ENCODE assay signal across 9 mouse cellular contexts in genomic region chr17:14220606-14221202, GRCm38 (mm10). TPM values are rescaled to one million over a fixed set of nuclear protein-coding genes. Genes with fewer than 3 reads are reported as not detected.
A peak's percentile ranks its signal among the peaks of the same experiment; 100 is the strongest.
DNase-seq lines count a peak whose midpoint lies in the region; ATAC-seq and TF ChIP-seq lines count a peak whose summit lies in the region.
"Had no signal": no experiment of that assay in that cellular context is flagged by ENCODE, and none has a peak within 500 bp of the region (broad histone marks: within the 10 kb centered on the region; RNA-seq: fewer than 3 reads in every experiment).

No protein-coding gene starts in this region.

- peak; percentile 69 for DNase-seq in midbrain, embryonic 10.5 days (ENCODE audit: low spot score)
- DNase-seq in Patski (ENCODE audit: low read depth, low spot score), result no peak
- peak; percentile 81 to 90 for DNase-seq in cerebellum, postnatal 14 days
- peak; percentile 34 to 72 for DNase-seq in left cerebral cortex, postnatal 10 days (ENCODE audit: extremely low spot score in 1 of 2, low spot score in 2 of 2)
- DNase-seq in midbrain, postnatal 0 days (ENCODE audit: low spot score), result peak; percentile 77

- no peak overlapping the region for H3K9ac ChIP-seq in midbrain, embryonic 16.5 days (ENCODE audit: low read depth, low read length)
- H3K9ac ChIP-seq in midbrain, postnatal 0 days (replicated peaks; ENCODE audit: low read length, poor library complexity, severe bottlenecking), result no peak overlapping the region

- no peak overlapping the region for H3K4me3 ChIP-seq in midbrain, embryonic 10.5 days
- H3K4me3 ChIP-seq in midbrain, embryonic 16.5 days (ENCODE audit: low read depth, low read length), result no peak overlapping the region
- H3K4me3 ChIP-seq in midbrain, postnatal 0 days (ENCODE audit: low read depth, low read length), result no peak overlapping the region

- peak; percentile 79 for TF ChIP-seq CTCF in Patski (IDR thresholded peaks at IDR 0.05)
- TF ChIP-seq CTCF in midbrain, postnatal 0 days (IDR thresholded peaks at IDR 0.05), result peak; percentile 89

- POLR2A ChIA-PET in Patski (lab: Charles Lee), result no interaction called here

- H3K36me3 ChIP-seq in midbrain, embryonic 10.5 days, result no peaks in the 10 kb centered on the region
- no peaks in the 10 kb centered on the region for H3K36me3 ChIP-seq in midbrain, embryonic 16.5 days (ENCODE audit: control insufficient read depth, insufficient read depth, low read length)
- no peaks in the 10 kb centered on the region for H3K36me3 ChIP-seq in midbrain, postnatal 0 days (ENCODE audit: insufficient read depth, low read length)

- 63% methylated on average over 7 of the region's 7 CpGs for WGBS in midbrain, embryonic 10.5 days
- 65% methylated on average over 7 of the region's 7 CpGs for WGBS in midbrain, embryonic 16.5 days
- 68% methylated on average over 7 of the region's 7 CpGs for WGBS in midbrain, postnatal 0 days

- H3K9me3 ChIP-seq in midbrain, embryonic 10.5 days (replicated peaks), result no peaks in the 10 kb centered on the region
- no peaks in the 10 kb centered on the region for H3K9me3 ChIP-seq in midbrain, embryonic 16.5 days (replicated peaks; ENCODE audit: control insufficient read depth, low read length, poor library complexity, severe bottlenecking)
- H3K9me3 ChIP-seq in midbrain, postnatal 0 days (ENCODE audit: low read length), result no peaks in the 10 kb centered on the region

- intact Hi-C loops in left cerebral cortex, postnatal 10 days (cut with DNase I), result no loop called here

- H3K4me1 ChIP-seq in midbrain, embryonic 10.5 days, result peaks cover 22% of the 10 kb centered on the region
- no peaks in the 10 kb centered on the region for H3K4me1 ChIP-seq in midbrain, embryonic 16.5 days (ENCODE audit: control insufficient read depth, insufficient read depth, low read length)
- H3K4me1 ChIP-seq in midbrain, postnatal 0 days (ENCODE audit: insufficient read depth, low read length), result no peaks in the 10 kb centered on the region

- CTCF ChIA-PET in Patski (lab: Charles Lee), result interaction anchor here (0.7 to 7.6 kb wide), 13 partner anchors 9 to 618 kb away, joined by 3 to 44 read pairs (median 5); partner anchors contain the start of gene Dact2

- H3K4me2 ChIP-seq in midbrain, embryonic 16.5 days (ENCODE audit: low read length), result no peak overlapping the region
- no peak overlapping the region for H3K4me2 ChIP-seq in midbrain, postnatal 0 days (ENCODE audit: low read depth, low read length, poor library complexity, severe bottlenecking)

- no peaks in the 10 kb centered on the region for H3K27me3 ChIP-seq in midbrain, embryonic 10.5 days (ENCODE audit: low read depth, poor library complexity, severe bottlenecking)
- H3K27me3 ChIP-seq in midbrain, embryonic 16.5 days (ENCODE audit: control insufficient read depth, insufficient read depth, low read depth, low read length), result no peaks in the 10 kb centered on the region
- H3K27me3 ChIP-seq in Patski, result peaks cover 7% of the 10 kb centered on the region
- no peaks in the 10 kb centered on the region for H3K27me3 ChIP-seq in midbrain, postnatal 0 days (ENCODE audit: insufficient read depth, low read length)

- no peak for ATAC-seq in midbrain, embryonic 16.5 days
- ATAC-seq in Patski, result no peak
- ATAC-seq in hematopoietic stem cell, adult 5-6 weeks (replicated peaks in 1 of 2; ENCODE audit: insufficient read depth in 1 of 2, low FRiP score in 2 of 2, low TSS enrichment in 1 of 2, low read depth in 1 of 2, poor library complexity in 2 of 2, severe bottlenecking in 2 of 2), result peak; percentile 53 to 60; a peak in 1 of 4 replicates
- ATAC-seq in midbrain, postnatal 0 days (ENCODE audit: low FRiP score), result no peak
- ATAC-seq in erythroblast, adult 5-6 weeks (replicated peaks; ENCODE audit: low FRiP score, poor library complexity, severe bottlenecking), result no peak

- in situ Hi-C loops in Patski (cut with MboI; ENCODE audit: low pct_unique_long_range_greater_than_20kb), result no loop called here

- H3K27ac ChIP-seq in midbrain, embryonic 10.5 days (replicated peaks), result no peak overlapping the region
- H3K27ac ChIP-seq in midbrain, embryonic 16.5 days (ENCODE audit: low read length), result no peak overlapping the region
- H3K27ac ChIP-seq in midbrain, postnatal 0 days (ENCODE audit: low read depth, low read length), result no peak overlapping the region
- H3K27ac ChIP-seq: macrophage had no signal

RNA-seq across cellular contexts. Expression of gene Dact2, which starts 16.6 kb away (rescaled TPM):
- polyA plus RNA-seq in midbrain, embryonic 10.5 days (2016; fragmentation: Nextera tagmentation; extraction: Ambion mirVana), result 0.42 and 0.48 TPM in 2 replicates
- 2.0 and 2.1 TPM in 2 replicates for polyA plus RNA-seq in midbrain, embryonic 16.5 days (2015; fragmentation: Nextera tagmentation; extraction: Ambion mirVana)
- polyA plus RNA-seq in Patski (2021), result 22.1 TPM
- total RNA-seq in hematopoietic stem cell, adult 5-6 weeks (2017), result not detected in 2 replicates
- total RNA-seq in left cerebral cortex, postnatal 10 days (2021), result 10 to 100 TPM; 66.0 to 66.5 TPM
- 19.4 and 19.9 TPM in 2 replicates for total RNA-seq in midbrain, postnatal 0 days (2014; rRNA removed)
- 2.8 TPM in 2 replicates for polyA plus RNA-seq in midbrain, postnatal 0 days (2015; fragmentation: Nextera tagmentation; extraction: Ambion mirVana)
- total RNA-seq in erythroblast, adult 5-6 weeks (2015; ENCODE audit: low replicate concordance), result not detected in 2 replicates
- total RNA-seq in erythroblast, adult 5-6 weeks (2017; ENCODE audit: low replicate concordance), result 1.1 TPM in 1 of 2 replicates, not detected in the other
- polyA plus RNA-seq: macrophage had no signal

RNA-seq across cellular contexts. Expression of gene Smoc2, which starts 58.6 kb away (rescaled TPM):
- 2.3 and 6.1 TPM in 2 replicates for polyA plus RNA-seq in midbrain, embryonic 10.5 days (2016; fragmentation: Nextera tagmentation; extraction: Ambion mirVana)
- 2.5 and 3.0 TPM in 2 replicates for polyA plus RNA-seq in midbrain, embryonic 16.5 days (2015; fragmentation: Nextera tagmentation; extraction: Ambion mirVana)
- 0.08 TPM for polyA plus RNA-seq in Patski (2021)
- total RNA-seq in hematopoietic stem cell, adult 5-6 weeks (2017), result not detected in 2 replicates
- total RNA-seq in left cerebral cortex, postnatal 10 days (2021), result 1 to 10 TPM; 5.2 to 5.8 TPM
- total RNA-seq in midbrain, postnatal 0 days (2014; rRNA removed), result 4.5 and 5.3 TPM in 2 replicates
- polyA plus RNA-seq in midbrain, postnatal 0 days (2015; fragmentation: Nextera tagmentation; extraction: Ambion mirVana), result 5.2 TPM in 2 replicates
- total RNA-seq in erythroblast, adult 5-6 weeks (2015; ENCODE audit: low replicate concordance), result 2.1 TPM in 1 of 2 replicates, not detected in the other
- 0.98 TPM in 1 of 2 replicates, not detected in the other for total RNA-seq in erythroblast, adult 5-6 weeks (2017; ENCODE audit: low replicate concordance)
- polyA plus RNA-seq: macrophage had no signal

Comparison
In these comparisons a context has a peak if more than half of its experiments do, and no peak if none do; other contexts are left out.
1. ATAC-seq: peak in hematopoietic stem cell, adult 5-6 weeks (2 of 2); none in midbrain, embryonic 16.5 days (single experiment), Patski (single experiment), midbrain, postnatal 0 days (single experiment) and erythroblast, adult 5-6 weeks (single experiment).